Mouse (Mus musculus): ENCODE data around the gene Hist1h2bb. TPM values are rescaled to one million over a fixed set of nuclear protein-coding genes. Genes with fewer than 3 reads are reported as not detected.
A peak's percentile ranks its signal among the peaks of the same experiment; 100 is the strongest.

Hist1h2bb gene
- polyA plus RNA-seq, 2 experiments: 1.2 to 13.5 TPM

DNA sequence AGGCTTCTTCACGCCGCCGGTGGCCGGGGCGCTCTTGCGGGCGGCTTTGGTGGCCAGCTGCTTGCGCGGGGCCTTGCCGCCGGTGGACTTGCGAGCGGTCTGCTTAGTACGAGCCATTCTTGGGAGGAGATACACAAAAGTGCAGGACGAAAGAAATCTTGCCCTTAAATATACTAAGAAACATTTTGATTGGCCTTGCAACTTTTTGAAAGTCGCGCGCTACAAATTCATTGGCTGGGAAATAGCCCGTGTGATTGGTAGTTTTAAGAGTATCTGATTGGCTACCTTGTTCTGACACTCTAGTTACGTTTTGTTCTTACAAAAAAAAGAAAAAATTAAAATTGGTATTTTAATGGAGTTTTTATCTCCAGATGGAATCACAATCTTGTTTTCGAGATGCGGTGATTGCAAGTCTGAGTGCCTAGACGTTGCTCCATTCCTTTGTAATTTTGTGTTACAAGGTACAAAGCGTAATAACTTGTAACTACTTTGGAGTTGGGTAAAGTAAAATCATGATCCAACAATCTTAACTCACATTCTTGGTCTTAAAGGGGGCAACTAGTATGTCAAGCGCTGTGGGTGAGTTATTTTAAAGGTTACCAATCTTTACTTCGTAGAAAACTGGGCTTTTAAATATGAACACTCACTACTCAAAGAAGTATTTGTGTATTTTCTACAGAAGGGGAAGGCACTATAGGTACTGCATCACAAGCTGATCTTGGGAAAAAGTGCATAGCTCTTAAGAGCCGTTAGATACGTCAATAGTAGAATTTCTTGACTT is 963 bp upstream of the Hist1h2bb start, which contains the start of gene Hist1h3c:
Gene Hist1h3c (minus strand): TSS at position 222 of the 781 bp plus-strand sequence.
- H3K27ac ChIP-seq (replicated peaks; ENCODE audit: low read depth, low read length): peak within 1 kb of the TSS; percentile 96
- no peaks in the 10 kb centered on the region for H3K9me3 ChIP-seq (ENCODE audit: control insufficient read depth, low read length)
- peaks cover 16% of the 10 kb centered on the region for H3K4me1 ChIP-seq (ENCODE audit: control insufficient read depth, insufficient read depth, low read length)
- DNase-seq (ENCODE audit: low spot score) (peak; percentile 95), ATAC-seq (ENCODE audit: low FRiP score, low read depth) (peak; percentile 71)
- under 1% methylated on average over 23 of the region's 28 CpGs for WGBS
- peak within 1 kb of the TSS; percentile 69 for H3K4me2 ChIP-seq (replicated peaks; ENCODE audit: low read depth, low read length, severe bottlenecking)
- H3K27me3 ChIP-seq (ENCODE audit: control insufficient read depth, insufficient read depth, low read length): no peaks in the 10 kb centered on the region
- H3K9ac ChIP-seq (ENCODE audit: low read depth, low read length, severe bottlenecking): peak within 1 kb of the TSS; percentile 59
- peak within 1 kb of the TSS; percentile 42 for H3K4me3 ChIP-seq (replicated peaks; ENCODE audit: low read length)
- no peaks in the 10 kb centered on the region for H3K36me3 ChIP-seq (ENCODE audit: control insufficient read depth, insufficient read depth, low read length)
- no peak; the same call in 1 of the 2 replicates for TF ChIP-seq POLR2A (IDR thresholded peaks at IDR 0.05; ENCODE audit: borderline replicate concordance, extremely low read depth, insufficient read depth, insufficient read length)

DNA sequence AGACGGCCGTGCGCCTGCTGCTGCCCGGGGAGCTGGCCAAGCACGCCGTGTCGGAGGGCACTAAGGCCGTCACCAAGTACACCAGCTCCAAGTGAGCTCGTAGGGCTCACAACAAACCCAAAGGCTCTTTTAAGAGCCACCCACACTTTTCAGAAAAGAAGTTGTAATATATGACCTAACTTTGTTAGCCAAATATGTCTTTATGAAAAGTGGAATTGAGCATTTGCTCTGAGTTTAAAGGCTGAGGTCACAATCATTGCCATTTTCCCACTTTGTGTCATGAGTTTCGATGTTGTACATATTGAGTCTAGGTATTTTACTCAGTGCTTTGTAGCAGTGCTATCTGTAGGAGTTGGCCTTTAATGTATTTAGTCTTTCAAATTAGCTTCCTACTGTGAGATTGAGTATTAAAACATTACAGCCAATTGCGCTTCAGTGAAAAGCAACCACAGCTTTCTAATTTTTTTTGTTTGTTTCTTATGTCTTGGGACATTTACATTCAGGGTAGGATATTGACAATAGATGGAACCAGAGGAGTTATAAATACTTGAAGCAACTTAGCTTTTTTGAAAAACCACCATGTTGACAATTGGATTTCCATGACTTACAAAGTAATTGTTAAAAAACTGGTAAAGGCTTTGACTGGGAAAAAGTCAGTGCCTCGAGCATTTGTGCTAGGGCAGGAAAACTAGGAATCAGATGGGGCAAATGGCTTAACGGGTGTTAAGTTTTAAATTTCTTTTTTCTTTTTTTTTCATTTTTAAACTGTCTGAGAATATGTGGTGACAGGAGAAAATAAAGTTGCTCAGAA is 752 bp downstream of the Hist1h2bb start:
- Histone ChIP-seq H3K4me1 (ENCODE audit: control insufficient read depth, insufficient read depth, low read length) (0 out of 2 replicates have a peak, but pooled peaks cover 11% of the 10 kb centered on the region), H3K27ac (replicated peaks; ENCODE audit: low read depth, low read length) (peak overlapping the region; percentile 96), H3K4me2 (replicated peaks; ENCODE audit: low read depth, low read length, severe bottlenecking) (peak overlapping the region; percentile 54), H3K9ac (ENCODE audit: low read depth, low read length, severe bottlenecking) (peak overlapping the region; percentile 52), H3K9me3 (ENCODE audit: control insufficient read depth, low read length) (no peaks in the 10 kb centered on the region), H3K27me3 (ENCODE audit: control insufficient read depth, insufficient read depth, low read length) (no peaks in the 10 kb centered on the region), H3K4me3 (replicated peaks; ENCODE audit: low read length) (peak overlapping the region; percentile 42), H3K36me3 (ENCODE audit: control insufficient read depth, insufficient read depth, low read length) (no peaks in the 10 kb centered on the region)
- WGBS: 4% methylated on average over 9 of the region's 13 CpGs
- 0 out of 2 replicates have a peak, but pooled peaks have one; percentile 0 for ATAC-seq (ENCODE audit: low FRiP score, low read depth)
- peak; percentile 28 for DNase-seq (ENCODE audit: low spot score)
- 0 out of 2 replicates have a peak, but pooled peaks have one; percentile 12 for TF ChIP-seq POLR2A (IDR thresholded peaks at IDR 0.05; ENCODE audit: borderline replicate concordance, extremely low read depth, insufficient read depth, insufficient read length)

DNA sequence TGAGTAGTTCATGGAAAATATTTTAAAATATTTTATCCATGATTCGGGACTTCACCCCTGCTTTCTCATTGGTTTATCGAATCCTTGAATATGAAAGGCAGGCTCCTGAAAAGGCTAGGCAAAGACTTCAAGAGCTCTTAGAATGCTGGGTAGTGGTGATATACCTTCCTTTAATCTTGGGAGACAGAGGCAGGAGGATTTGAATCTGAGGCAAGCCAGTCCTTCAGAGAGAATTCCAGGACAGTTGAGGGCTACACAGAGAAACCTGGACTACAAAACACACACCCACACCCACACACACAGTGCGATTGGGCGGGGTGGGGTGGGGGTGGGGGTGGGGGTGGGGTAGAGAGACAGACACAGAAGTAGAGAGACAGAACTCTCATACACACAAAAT is 1.4 kb downstream of the Hist1h2bb start:
- H3K27me3 ChIP-seq (ENCODE audit: control insufficient read depth, insufficient read depth, low read length): no peaks in the 10 kb centered on the region
- DNase-seq (ENCODE audit: low spot score) (no peak), ATAC-seq (ENCODE audit: low FRiP score, low read depth) (no peak)
- H3K9ac ChIP-seq (ENCODE audit: low read depth, low read length, severe bottlenecking): no peak overlapping the region
- H3K4me1 ChIP-seq (ENCODE audit: control insufficient read depth, insufficient read depth, low read length): peaks cover 12% of the 10 kb centered on the region; the same call in 1 of the 2 replicates
- peak overlapping the region; percentile 54; the same call in 1 of the 2 replicates for H3K4me2 ChIP-seq (replicated peaks; ENCODE audit: low read depth, low read length, severe bottlenecking)
- H3K27ac ChIP-seq (replicated peaks; ENCODE audit: low read depth, low read length): peak overlapping the region; percentile 96
- no peaks in the 10 kb centered on the region for H3K36me3 ChIP-seq (ENCODE audit: control insufficient read depth, insufficient read depth, low read length)
- 11% methylated on average over 4 of the region's 4 CpGs for WGBS
- TF ChIP-seq POLR2A (IDR thresholded peaks at IDR 0.05; ENCODE audit: borderline replicate concordance, extremely low read depth, insufficient read depth, insufficient read length): no peak
- peak overlapping the region; percentile 42; the same call in 1 of the 2 replicates for H3K4me3 ChIP-seq (replicated peaks; ENCODE audit: low read length)
- no peaks in the 10 kb centered on the region for H3K9me3 ChIP-seq (ENCODE audit: control insufficient read depth, low read length)

DNA sequence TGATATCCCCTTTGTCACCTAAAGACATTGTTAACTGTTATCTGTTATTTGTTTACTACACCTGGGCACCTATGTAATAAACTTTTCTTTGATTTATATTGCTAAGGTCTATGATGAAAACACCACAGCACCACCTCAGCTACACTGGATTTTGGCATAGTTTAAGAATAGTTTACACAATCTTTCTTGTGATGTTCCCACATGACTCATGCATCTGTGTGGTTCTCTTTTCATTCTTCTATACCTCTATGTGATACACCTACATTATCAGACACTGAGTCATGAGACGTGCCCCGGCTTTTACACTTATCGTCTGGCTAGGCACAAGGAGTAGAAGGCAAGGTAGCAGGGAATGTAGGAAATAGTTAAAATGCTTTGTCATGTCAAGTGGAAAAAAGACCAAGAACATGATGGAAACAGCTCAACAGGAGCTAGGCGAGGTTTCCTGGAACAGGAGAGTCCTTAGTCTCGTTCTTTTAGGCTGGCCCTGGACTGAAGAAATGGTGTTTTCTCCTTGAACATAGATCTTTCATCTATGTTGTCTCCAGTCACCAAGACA is 3.1 kb downstream of the Hist1h2bb start:
- Histone ChIP-seq H3K9me3 (ENCODE audit: control insufficient read depth, low read length) (no peaks in the 10 kb centered on the region), H3K4me1 (ENCODE audit: control insufficient read depth, insufficient read depth, low read length) (peaks cover 12% of the 10 kb centered on the region; the same call in 1 of the 2 replicates), H3K36me3 (ENCODE audit: control insufficient read depth, insufficient read depth, low read length) (no peaks in the 10 kb centered on the region), H3K27ac (replicated peaks; ENCODE audit: low read depth, low read length) (peak overlapping the region; percentile 93), H3K9ac (ENCODE audit: low read depth, low read length, severe bottlenecking) (no peak overlapping the region), H3K4me3 (replicated peaks; ENCODE audit: low read length) (no peak overlapping the region), H3K27me3 (ENCODE audit: control insufficient read depth, insufficient read depth, low read length) (no peaks in the 10 kb centered on the region), H3K4me2 (replicated peaks; ENCODE audit: low read depth, low read length, severe bottlenecking) (no peak overlapping the region)
- TF ChIP-seq POLR2A (IDR thresholded peaks at IDR 0.05; ENCODE audit: borderline replicate concordance, extremely low read depth, insufficient read depth, insufficient read length): no peak
- WGBS: 88% methylated on average over 5 of the region's 5 CpGs
- DNase-seq (ENCODE audit: low spot score) (no peak), ATAC-seq (ENCODE audit: low FRiP score, low read depth) (no peak)

Data from limb, embryonic 14.5 days (tissue).